In genomic region chr16:91837558-91838041, GRCm38 (mm10) we compare ENCODE assay signal across 17 mouse cellular contexts.
DNase-seq lines count a peak whose midpoint lies in the region; ATAC-seq lines count a peak whose summit lies in the region.
"Had no signal": no experiment of that assay in that cellular context is flagged by ENCODE, and none has a peak within 500 bp of the region (broad histone marks: within the 10 kb centered on the region; RNA-seq: fewer than 3 reads in every experiment).

No protein-coding gene starts in this region.

- H3K4me3 ChIP-seq in forebrain, embryonic 10.5 days, result no peak overlapping the region
- no peak overlapping the region for H3K4me3 ChIP-seq in forebrain, embryonic 14.5 days (ENCODE audit: low read depth, low read length)
- no peak overlapping the region for H3K4me3 ChIP-seq in hindbrain, embryonic 15.5 days
- H3K4me3 ChIP-seq in midbrain, embryonic 16.5 days (ENCODE audit: low read depth, low read length), result no peak overlapping the region

- no peaks in the 10 kb centered on the region for H3K27me3 ChIP-seq in forebrain, embryonic 10.5 days (ENCODE audit: poor library complexity, severe bottlenecking)
- no peaks in the 10 kb centered on the region for H3K27me3 ChIP-seq in forebrain, embryonic 14.5 days (replicated peaks; ENCODE audit: control insufficient read depth, insufficient read depth, low read length)
- no peaks in the 10 kb centered on the region for H3K27me3 ChIP-seq in hindbrain, embryonic 15.5 days
- H3K27me3 ChIP-seq in midbrain, embryonic 16.5 days (ENCODE audit: control insufficient read depth, insufficient read depth, low read depth, low read length), result no peaks in the 10 kb centered on the region

- H3K9me3 ChIP-seq in forebrain, embryonic 10.5 days, result no peaks in the 10 kb centered on the region
- no peaks in the 10 kb centered on the region for H3K9me3 ChIP-seq in forebrain, embryonic 14.5 days (replicated peaks; ENCODE audit: control insufficient read depth, low read length)
- H3K9me3 ChIP-seq in hindbrain, embryonic 15.5 days, result no peaks in the 10 kb centered on the region
- H3K9me3 ChIP-seq in midbrain, embryonic 16.5 days (replicated peaks; ENCODE audit: control insufficient read depth, low read length, poor library complexity, severe bottlenecking), result no peaks in the 10 kb centered on the region

- H3K36me3 ChIP-seq in forebrain, embryonic 10.5 days (replicated peaks), result peaks cover 57% of the 10 kb centered on the region
- peaks cover 30% of the 10 kb centered on the region for H3K36me3 ChIP-seq in forebrain, embryonic 14.5 days (ENCODE audit: control insufficient read depth, insufficient read depth, low read length)
- H3K36me3 ChIP-seq in hindbrain, embryonic 15.5 days, result peaks cover 25% of the 10 kb centered on the region
- peaks cover 3% of the 10 kb centered on the region for H3K36me3 ChIP-seq in midbrain, embryonic 16.5 days (ENCODE audit: control insufficient read depth, insufficient read depth, low read length)

- no peak for DNase-seq in forebrain, embryonic 10.5 days (ENCODE audit: extremely low spot score, low spot score)
- DNase-seq in forebrain, embryonic 14.5 days (ENCODE audit: low spot score), result no peak
- DNase-seq in c-Kit-positive CD71-positive TER-119-positive erythroid progenitor cells, embryonic 14.5 days (ENCODE audit: low spot score), result no peak
- DNase-seq in left cerebral cortex, adult 11 months (ENCODE audit: low spot score), result no peak
- no peak for DNase-seq in T-cell, adult 2 months (ENCODE audit: low spot score)
- no peak for DNase-seq in cerebellum, adult 8-10 months
- DNase-seq: adrenal gland, postnatal 25 days; cerebellum, postnatal 14 days; heart, adult 18-20 months; heart, postnatal 10 days; liver; lung, embryonic 14.5 days had no signal

- H3K27ac ChIP-seq in forebrain, embryonic 10.5 days, result peak overlapping the region; percentile 76
- H3K27ac ChIP-seq in forebrain, embryonic 14.5 days (ENCODE audit: low read depth, low read length), result peak overlapping the region; percentile 74
- peak overlapping the region; percentile 78 for H3K27ac ChIP-seq in hindbrain, embryonic 15.5 days (replicated peaks)
- peak overlapping the region; percentile 51; the same call in 1 of the 2 replicates for H3K27ac ChIP-seq in midbrain, embryonic 16.5 days (ENCODE audit: low read length)
- H3K27ac ChIP-seq: kidney, postnatal 0 days had no signal

- H3K9ac ChIP-seq in forebrain, embryonic 14.5 days (ENCODE audit: low read length), result 0 out of 2 replicates have a peak overlapping the region, but pooled peaks have one; percentile 17
- H3K9ac ChIP-seq in hindbrain, embryonic 15.5 days, result no peak overlapping the region
- H3K9ac ChIP-seq in midbrain, embryonic 16.5 days (ENCODE audit: low read depth, low read length), result no peak overlapping the region
- H3K9ac ChIP-seq: lung, embryonic 14.5 days had no signal

- peaks cover 55% of the 10 kb centered on the region for H3K4me1 ChIP-seq in forebrain, embryonic 10.5 days
- peaks cover 22% of the 10 kb centered on the region for H3K4me1 ChIP-seq in forebrain, embryonic 14.5 days (ENCODE audit: control insufficient read depth, insufficient read depth, low read length)
- peaks cover 22% of the 10 kb centered on the region for H3K4me1 ChIP-seq in hindbrain, embryonic 15.5 days (replicated peaks)
- peaks cover 5% of the 10 kb centered on the region; the same call in 1 of the 2 replicates for H3K4me1 ChIP-seq in midbrain, embryonic 16.5 days (ENCODE audit: control insufficient read depth, insufficient read depth, low read length)

- ATAC-seq in forebrain, embryonic 14.5 days, result peak; percentile 30; the same call in 1 of the 2 replicates
- peak; percentile 39 for ATAC-seq in hindbrain, embryonic 15.5 days (ENCODE audit: low FRiP score, low read depth)
- no peak for ATAC-seq in midbrain, embryonic 16.5 days
- ATAC-seq: CD4-positive, CD25-positive, alpha-beta regulatory T cell, adult 4 months; intestine, embryonic 16.5 days had no signal

- WGBS in forebrain, embryonic 10.5 days, result 75% methylated on average over 4 of the region's 4 CpGs
- WGBS in forebrain, embryonic 14.5 days, result 35% methylated on average over 4 of the region's 4 CpGs
- WGBS in hindbrain, embryonic 15.5 days, result 66% methylated on average over 4 of the region's 4 CpGs
- 64% methylated on average over 4 of the region's 4 CpGs for WGBS in midbrain, embryonic 16.5 days

- peak overlapping the region; percentile 16; the same call in 1 of the 2 replicates for H3K4me2 ChIP-seq in forebrain, embryonic 14.5 days (ENCODE audit: low read length)
- no peak overlapping the region for H3K4me2 ChIP-seq in hindbrain, embryonic 15.5 days
- H3K4me2 ChIP-seq in midbrain, embryonic 16.5 days (ENCODE audit: low read length), result no peak overlapping the region
- H3K4me2 ChIP-seq: lung, embryonic 14.5 days had no signal
